Mouse (Mus musculus) E14TG2a.4 (cell line): ENCODE results near the gene Fam122b.

Source experiments
- H3K27me3 ChIP-seq: 2 replicates; pipeline ENCODE4 v1.6.1; 2014; ENCODE audit warnings: low read length, control low read depth; ENCODE audit not compliant: insufficient read depth
- H3K36me3 ChIP-seq: 2 replicates; pipeline ENCODE4 v1.6.1; 2014; ENCODE audit warnings: low read length, control low read depth; ENCODE audit not compliant: insufficient read depth
- H3K4me1 ChIP-seq: replicated peaks from 2 replicates; pipeline ENCODE4 v1.6.1; 2014; ENCODE audit warnings: low read depth, low read length, control low read depth
- H3K4me3 ChIP-seq: replicated peaks from 2 replicates; pipeline ENCODE4 v1.5.1; 2014; ENCODE audit warnings: mild to moderate bottlenecking, low read length
- H3K9me3 ChIP-seq: 2 replicates; pipeline ENCODE4 v1.6.1; 2014; ENCODE audit warnings: low read length, control low read depth
- CTCF ChIP-seq: conservative IDR thresholded peaks from 2 replicates; pipeline ENCODE4 v1.5.1; 2014; ENCODE audit warnings: low read length
- NANOG ChIP-seq: IDR thresholded peaks from 2 replicates; pipeline ENCODE4 v1.6.1; 2014; ENCODE audit warnings: borderline replicate concordance, low read length, mixed read lengths
- POU5F1 ChIP-seq: IDR thresholded peaks from 2 replicates; pipeline ENCODE4 v1.6.1; 2014; ENCODE audit warnings: low read length, borderline replicate concordance

The Fam122b gene

GRCm38 (mm10) chrX:53237971-53238370 is 31.6 kb downstream of the Fam122b start:
- Histone ChIP-seq H3K9me3 (no peaks in the 10 kb centered on the region), H3K27me3 (no peaks in the 10 kb centered on the region), H3K4me3 (no peak overlapping the region), H3K4me1 (no peaks in the 10 kb centered on the region), H3K36me3 (no peaks in the 10 kb centered on the region)
- TF ChIP-seq NANOG (no peak), POU5F1 (no peak), CTCF (peak; percentile 36)

- Histone ChIP-seq H3K4me3 (no peak overlapping the region), H3K9me3 (no peaks in the 10 kb centered on the region), H3K27me3 (no peaks in the 10 kb centered on the region), H3K36me3 (no peaks in the 10 kb centered on the region), H3K4me1 (no peaks in the 10 kb centered on the region)
- TF ChIP-seq CTCF (no peak), POU5F1 (no peak), NANOG (no peak)
These were observed 33.2 kb downstream of the Fam122b start for GRCm38 (mm10) chrX:53236404-53236803.

- H3K27me3 ChIP-seq = no peaks in the 10 kb centered on the region
- H3K36me3 ChIP-seq = no peaks in the 10 kb centered on the region
- no peak for TF ChIP-seq POU5F1
- TF ChIP-seq NANOG = no peak
- no peak for TF ChIP-seq CTCF
- no peaks in the 10 kb centered on the region for H3K4me1 ChIP-seq
- no peaks in the 10 kb centered on the region for H3K9me3 ChIP-seq
- H3K4me3 ChIP-seq = no peak overlapping the region
These were observed 35.9 kb downstream of the Fam122b start for GRCm38 (mm10) chrX:53233689-53234088.

- Histone ChIP-seq H3K4me1 (no peaks in the 10 kb centered on the region), H3K9me3 (no peaks in the 10 kb centered on the region), H3K4me3 (no peak overlapping the region), H3K36me3 (no peaks in the 10 kb centered on the region), H3K27me3 (no peaks in the 10 kb centered on the region)
- TF ChIP-seq CTCF = no peak
- no peak for TF ChIP-seq POU5F1
- TF ChIP-seq NANOG = no peak
These were observed 37.6 kb downstream of the Fam122b start for GRCm38 (mm10) chrX:53231965-53232364.

- Histone ChIP-seq H3K4me1 (no peaks in the 10 kb centered on the region), H3K36me3 (no peaks in the 10 kb centered on the region), H3K27me3 (no peaks in the 10 kb centered on the region), H3K9me3 (no peaks in the 10 kb centered on the region), H3K4me3 (no peak overlapping the region)
- TF ChIP-seq NANOG (no peak), POU5F1 (no peak), CTCF (no peak)
These were observed 45.2 kb downstream of the Fam122b start for GRCm38 (mm10) chrX:53224353-53224944.

- Histone ChIP-seq H3K9me3 (no peaks in the 10 kb centered on the region), H3K36me3 (no peaks in the 10 kb centered on the region), H3K4me1 (no peaks in the 10 kb centered on the region), H3K27me3 (no peaks in the 10 kb centered on the region), H3K4me3 (no peak overlapping the region)
- TF ChIP-seq NANOG (no peak), POU5F1 (no peak), CTCF (no peak)
These were observed 48.8 kb downstream of the Fam122b start for GRCm38 (mm10) chrX:53220855-53221254.

GRCm38 (mm10) chrX:53214557-53215229 is 54.9 kb downstream of the Fam122b start:
- Histone ChIP-seq H3K27me3 (no peaks in the 10 kb centered on the region), H3K9me3 (no peaks in the 10 kb centered on the region), H3K4me3 (no peak overlapping the region), H3K36me3 (no peaks in the 10 kb centered on the region), H3K4me1 (no peaks in the 10 kb centered on the region)
- no peak for TF ChIP-seq NANOG
- TF ChIP-seq POU5F1 = no peak
- no peak for TF ChIP-seq CTCF

GRCm38 (mm10) chrX:53213838-53214237 is 55.8 kb downstream of the Fam122b start:
- Histone ChIP-seq H3K27me3 (no peaks in the 10 kb centered on the region), H3K4me1 (no peaks in the 10 kb centered on the region), H3K9me3 (no peaks in the 10 kb centered on the region), H3K36me3 (no peaks in the 10 kb centered on the region), H3K4me3 (no peak overlapping the region)
- TF ChIP-seq POU5F1 (no peak), NANOG (no peak), CTCF (no peak)

GRCm38 (mm10) chrX:53212485-53212884 is 57.1 kb downstream of the Fam122b start:
- no peak overlapping the region for H3K4me3 ChIP-seq
- TF ChIP-seq CTCF (no peak), POU5F1 (no peak), NANOG (no peak)
- H3K36me3 ChIP-seq = no peaks in the 10 kb centered on the region
- H3K9me3 ChIP-seq = no peaks in the 10 kb centered on the region
- H3K4me1 ChIP-seq = no peaks in the 10 kb centered on the region
- H3K27me3 ChIP-seq = no peaks in the 10 kb centered on the region
